Mouse (Mus musculus): ENCODE measurements around the gene Rassf7. TPM values are rescaled to one million over a fixed set of nuclear protein-coding genes. Genes with fewer than 3 reads are reported as not detected.
A peak's percentile ranks its signal among the peaks of the same experiment; 100 is the strongest.
"Not testable (repeated sequence)": the region's sequence is repeated elsewhere in the genome, so short reads cannot be mapped to it uniquely, and the experiment has no call there.

The Rassf7 gene
- total RNA-seq, 2 experiments from 2014 or later, result 0.24 to 0.48 TPM

DNA sequence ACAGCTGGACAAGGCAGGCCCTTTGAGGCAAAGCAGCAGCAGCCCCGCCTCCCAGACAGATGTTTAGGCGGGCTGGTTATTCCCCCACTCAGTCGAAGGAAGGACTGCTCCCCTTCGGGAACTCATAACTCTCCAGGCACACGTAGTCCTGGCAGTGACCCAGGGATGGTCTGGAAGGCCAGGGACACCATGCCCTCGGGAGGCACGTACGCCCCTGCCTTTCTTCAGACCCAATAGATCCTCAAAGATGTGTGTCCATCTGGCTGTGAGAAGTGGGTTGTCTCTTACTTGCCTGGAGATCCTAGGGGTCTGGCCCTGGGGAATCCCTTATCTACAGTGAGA is 6.4 kb downstream of the Rassf7 start:
- no peak for DNase-seq (ENCODE audit: low spot score)

DNA sequence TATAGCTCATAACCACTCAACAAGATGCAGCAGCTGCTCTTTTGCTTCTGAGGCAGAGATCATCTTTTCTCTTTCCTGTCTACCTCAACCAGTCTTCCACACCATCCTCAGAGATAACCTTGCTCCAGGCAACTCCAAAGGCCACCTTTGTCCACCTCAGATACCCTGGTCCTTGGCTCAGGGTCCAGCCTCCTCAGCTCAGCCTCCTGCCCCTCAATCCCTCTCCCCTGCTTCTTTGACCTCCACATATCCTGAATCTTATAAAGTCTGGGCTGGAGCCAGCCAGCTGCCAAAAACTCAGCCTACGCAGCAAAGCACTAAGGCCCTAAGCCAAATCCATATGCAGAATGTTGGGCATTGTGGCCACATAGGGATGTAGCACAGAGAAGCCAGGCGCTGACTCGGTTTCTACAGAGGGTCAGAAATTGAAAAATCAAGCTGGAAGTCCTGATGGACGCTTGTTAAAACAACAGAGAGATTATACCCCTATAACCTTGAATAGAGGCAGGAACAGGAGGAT is 7.1 kb downstream of the Rassf7 start:
- DNase-seq (ENCODE audit: low spot score), result no peak

DNA sequence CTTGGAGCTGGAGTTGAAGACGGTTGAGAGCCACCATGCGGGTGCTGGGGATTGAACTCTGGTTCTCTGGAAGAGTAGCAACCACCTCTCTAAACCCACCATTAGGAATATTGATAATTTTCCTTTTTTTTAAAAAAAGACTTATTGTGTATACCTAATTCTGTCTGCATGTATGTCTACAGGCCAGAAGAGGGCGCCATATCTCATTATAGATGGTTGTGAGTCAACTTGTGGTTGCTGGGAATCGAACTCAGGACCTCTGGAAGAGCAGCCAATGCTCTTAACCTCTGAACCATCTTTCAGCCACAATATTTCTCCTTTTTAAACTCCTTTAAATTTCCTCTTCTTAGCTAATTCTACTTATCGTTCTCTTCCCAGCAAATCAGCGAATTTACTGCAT is 10.9 kb downstream of the Rassf7 start:
- DNase-seq (ENCODE audit: low spot score), result no peak

DNA sequence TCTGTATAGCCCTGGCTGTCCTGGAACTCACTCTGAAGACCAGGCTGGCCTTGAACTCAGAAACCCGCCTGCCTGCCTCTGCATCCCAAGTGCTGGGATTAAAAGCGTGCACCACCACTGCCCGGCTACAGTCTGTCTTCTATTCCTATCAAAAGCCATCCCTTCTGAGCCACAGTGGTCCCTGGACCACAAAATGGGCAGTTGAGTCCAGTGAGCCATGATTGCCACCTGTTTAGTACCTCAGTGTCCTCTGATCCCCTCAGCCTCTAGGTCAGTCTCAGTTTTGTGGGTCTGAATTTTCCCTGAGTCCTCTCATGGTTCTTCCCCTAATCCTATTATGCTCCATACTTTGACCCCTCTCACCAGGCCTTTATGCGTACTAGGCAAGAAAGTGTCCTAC is 12.1 kb downstream of the Rassf7 start:
- DNase-seq (ENCODE audit: low spot score), result no peak

DNA sequence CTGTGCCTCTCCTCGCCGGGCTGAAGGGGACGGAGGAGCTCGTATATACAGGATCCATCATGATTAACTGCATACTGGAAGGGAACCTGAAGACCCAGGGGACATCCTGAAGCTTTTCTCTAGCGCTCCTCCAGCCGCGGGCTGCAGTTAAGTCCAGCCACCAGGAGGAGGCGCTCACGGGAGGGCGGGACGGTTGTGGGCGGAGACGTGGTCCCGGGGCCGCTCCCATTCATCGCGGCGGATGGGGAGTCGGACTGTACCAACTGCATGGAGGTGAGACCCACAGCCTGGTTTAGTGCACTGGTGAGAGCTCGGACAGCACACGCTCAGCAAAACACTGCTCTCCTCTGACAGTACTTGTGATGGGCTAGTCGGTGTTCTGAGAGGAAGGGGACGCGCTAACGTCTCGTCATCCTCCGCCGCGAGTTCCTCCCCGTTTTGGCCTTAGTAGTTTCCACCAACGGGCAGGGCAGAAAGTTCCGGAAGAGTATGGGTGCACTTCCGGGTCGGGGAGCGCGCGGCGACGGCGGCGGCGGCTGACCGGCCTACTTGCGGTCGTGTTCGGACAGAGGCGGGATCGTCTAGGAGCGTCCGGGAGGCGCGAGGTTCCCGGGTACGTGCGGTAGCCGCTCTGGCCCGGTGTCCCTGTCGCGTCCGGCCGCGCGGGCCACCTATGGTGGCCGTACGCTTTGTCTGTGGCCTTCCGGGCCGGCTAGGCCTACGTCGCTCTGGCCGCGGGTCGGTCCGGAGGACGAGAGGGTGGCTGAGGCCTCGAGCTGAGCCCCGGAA is 12.8 kb downstream of the Rassf7 start, which contains the start of gene Phrf1:
TSS of gene Phrf1 (plus strand) at position 506 of the 789 bp plus-strand sequence.
- peak; percentile 93 for DNase-seq (ENCODE audit: low spot score)

DNA sequence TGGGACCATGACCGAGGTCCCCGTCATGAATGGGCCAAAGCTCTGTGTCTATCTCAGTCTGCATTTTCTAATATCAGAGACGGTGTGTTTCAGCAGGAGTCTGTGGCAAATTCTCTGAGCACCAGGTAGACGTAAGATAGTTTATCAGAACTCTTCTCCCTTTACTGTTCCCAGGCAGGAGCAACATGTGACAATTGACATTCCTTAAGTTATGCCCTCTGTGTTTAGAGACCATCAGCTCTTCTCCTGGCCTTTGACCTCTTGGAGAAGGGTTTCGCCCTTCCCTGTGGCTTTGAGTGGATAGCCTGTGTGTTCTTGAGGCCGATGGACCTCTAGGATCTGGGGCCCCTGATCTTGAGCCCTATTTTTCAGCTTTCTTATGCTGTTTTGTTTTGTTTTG is 14.0 kb downstream of the Rassf7 start:
- DNase-seq (ENCODE audit: low spot score), result no peak

DNA sequence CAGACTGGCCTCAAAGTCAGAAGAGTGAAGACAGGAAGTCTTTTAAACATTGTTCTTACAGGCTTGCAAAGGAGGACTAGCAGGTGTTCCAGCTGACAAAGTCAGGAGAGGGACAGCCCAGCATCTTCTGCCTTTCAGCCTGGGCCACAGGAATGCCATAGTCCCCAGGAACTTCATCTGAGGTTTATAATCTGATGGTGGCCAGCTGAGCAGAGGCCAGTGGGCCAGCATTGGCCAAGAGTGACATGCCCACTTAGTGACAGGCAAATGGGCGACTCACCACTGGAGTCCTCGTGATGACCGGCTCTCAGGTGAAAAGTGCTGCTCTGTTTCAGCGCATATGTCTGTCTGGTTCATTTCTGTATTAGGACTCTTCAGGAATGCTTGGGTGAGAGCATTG is 14.9 kb downstream of the Rassf7 start:
- DNase-seq (ENCODE audit: low spot score), result no peak

DNA sequence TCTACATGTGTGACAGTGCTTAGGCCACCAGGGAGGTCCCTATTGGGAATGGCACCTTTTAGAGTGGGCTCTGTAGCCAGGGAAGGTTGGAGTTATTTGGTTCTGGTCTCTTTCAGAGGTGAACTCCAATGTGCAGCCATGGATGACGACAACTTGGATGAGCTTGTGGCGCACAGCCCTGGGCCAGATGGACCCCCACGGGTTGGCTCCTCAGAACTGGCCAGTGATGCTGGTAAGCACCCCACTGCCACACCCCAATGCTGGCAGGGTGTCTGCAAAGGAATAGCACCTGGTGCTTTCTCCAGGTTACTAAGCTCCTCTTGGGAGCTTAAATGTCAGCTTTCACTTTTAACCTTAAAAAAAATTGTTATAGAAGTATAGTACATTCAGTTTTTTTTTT is 15.5 kb downstream of the Rassf7 start:
- DNase-seq (ENCODE audit: low spot score), result no peak

DNA sequence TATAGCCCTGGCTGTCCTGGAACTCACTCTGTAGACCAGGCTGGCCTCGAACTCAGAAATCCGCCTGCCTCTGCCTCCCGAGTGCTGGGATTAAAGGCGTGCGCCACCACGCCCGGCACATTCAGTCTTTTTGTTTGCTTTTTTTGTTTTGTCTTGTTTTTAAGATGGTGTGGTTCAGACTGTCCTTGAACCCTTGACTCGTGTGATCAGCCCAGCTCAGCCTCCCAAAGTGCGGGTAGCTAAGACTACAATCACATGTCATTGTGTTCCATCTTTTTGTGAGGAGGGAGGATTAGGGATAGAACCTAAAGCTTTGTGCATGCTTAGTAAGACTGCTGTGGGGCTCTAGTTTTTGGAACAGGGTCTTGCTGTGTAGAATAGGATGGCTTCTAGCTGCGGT is 15.9 kb downstream of the Rassf7 start:
- DNase-seq (ENCODE audit: low spot score), result no peak

DNA sequence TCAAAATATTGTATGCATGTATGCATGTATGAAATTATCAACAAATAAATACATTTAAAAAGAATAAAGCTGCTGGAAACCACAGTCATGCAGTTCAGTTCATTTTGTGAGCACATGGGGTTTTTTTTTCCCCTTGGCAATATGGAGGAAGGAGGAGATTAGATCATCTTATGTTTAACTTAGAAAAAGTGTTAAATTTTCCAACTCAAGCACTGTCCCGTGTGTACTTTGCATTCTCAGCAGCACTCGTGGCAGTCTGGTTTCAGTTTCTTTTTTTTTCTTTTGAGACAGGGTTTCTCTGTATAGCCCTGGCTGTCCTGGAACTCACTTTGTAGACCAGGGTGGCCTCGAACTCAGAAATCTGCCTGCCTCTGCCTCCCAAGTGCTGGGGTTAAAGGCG is 34.8 kb downstream of the Rassf7 start:
- not testable (repeated sequence) for DNase-seq (ENCODE audit: low spot score)

DNA sequence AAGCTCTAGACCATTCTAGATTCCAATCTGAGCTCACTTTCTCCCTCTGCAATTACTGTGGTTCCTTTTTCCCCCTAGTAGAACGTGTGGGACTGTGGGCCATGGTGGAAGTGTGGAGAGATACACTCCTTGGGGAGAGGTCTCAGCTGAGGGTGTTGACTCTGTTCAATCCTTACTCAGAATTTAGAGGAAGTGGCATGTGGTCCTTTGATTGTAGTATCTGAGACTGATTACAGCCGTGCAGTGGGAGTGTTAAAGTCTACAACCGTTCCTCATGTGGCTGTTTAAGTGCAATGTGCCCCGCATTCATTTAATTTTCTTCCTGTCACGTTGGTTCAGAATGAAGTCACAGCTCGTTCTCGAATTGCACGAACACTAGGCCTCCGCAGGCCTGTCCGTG is 40.5 kb downstream of the Rassf7 start:
- DNase-seq (ENCODE audit: low spot score), result no peak

DNA sequence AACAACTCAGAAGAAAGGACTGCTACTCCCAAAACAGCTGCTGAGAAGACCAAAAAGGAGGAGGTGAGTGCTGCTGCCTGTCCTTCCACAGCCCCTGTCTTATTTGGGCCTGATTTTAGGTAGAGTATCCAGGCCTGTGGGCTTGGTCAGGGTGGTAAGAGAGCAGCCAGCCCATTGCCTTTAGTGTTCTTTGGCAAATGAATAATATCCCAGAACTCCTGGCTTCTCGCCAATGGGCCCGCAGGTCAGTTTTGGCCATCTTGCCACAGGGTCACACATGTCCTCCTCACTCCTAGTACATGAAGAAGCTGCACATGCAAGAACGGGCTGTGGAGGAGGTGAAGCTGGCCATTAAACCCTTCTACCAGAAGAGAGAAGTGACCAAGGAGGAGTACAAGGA is 45.8 kb downstream of the Rassf7 start:
- no peak for DNase-seq (ENCODE audit: low spot score)

DNA sequence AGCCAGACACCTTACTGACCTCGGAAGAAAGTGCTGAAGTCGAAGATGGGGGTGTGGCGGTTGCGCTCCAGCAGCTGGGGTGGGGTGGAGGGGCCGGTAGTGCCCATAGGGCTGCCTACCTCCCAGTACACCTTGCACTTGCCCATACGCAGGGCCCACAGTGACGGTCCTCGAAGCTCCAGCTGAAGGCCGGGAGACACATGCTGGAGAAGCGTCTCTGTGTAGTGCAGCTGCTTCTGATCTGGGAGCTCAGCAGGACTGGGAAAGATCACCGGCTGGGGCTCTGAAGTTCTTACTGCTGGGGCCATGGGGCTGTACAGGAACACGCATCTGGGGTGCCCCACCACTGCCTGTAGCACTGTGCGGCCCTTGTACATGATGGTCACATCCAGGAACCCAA is 48.0 kb downstream of the Rassf7 start:
- no peak for DNase-seq (ENCODE audit: low spot score)

DNA sequence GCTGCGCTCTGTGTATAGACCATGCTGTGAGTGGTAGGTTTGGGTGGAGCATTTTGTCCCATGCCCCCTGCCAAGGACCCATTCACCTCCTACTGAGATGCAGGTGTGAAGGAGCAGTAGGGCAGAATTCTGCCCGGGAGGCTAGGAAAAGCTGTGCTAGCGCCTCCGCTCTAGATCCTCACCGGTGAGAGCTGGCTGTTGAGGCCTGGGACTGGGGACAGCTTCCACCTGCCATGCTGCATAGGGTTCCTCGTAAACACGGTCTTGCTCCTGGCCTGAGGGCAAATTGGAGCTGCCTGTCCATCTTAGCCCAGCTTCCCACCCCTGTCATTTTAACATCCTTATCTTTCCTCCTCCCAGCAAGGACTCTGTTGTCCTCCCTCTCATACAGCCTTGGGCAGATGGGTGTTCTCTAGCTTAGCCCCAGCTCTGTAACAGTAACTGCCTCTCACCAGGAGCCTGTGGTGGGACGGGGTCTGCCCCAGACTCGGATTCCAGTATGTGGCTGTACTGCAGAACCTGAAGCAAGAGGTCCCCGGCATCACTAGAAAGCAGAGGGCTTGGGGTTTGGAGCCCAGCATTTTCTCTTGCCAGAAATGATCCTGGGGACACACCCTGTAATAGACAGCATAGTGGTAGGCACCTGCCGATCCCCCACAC is 48.5 kb downstream of the Rassf7 start:
- no peak for DNase-seq (ENCODE audit: low spot score)

DNA sequence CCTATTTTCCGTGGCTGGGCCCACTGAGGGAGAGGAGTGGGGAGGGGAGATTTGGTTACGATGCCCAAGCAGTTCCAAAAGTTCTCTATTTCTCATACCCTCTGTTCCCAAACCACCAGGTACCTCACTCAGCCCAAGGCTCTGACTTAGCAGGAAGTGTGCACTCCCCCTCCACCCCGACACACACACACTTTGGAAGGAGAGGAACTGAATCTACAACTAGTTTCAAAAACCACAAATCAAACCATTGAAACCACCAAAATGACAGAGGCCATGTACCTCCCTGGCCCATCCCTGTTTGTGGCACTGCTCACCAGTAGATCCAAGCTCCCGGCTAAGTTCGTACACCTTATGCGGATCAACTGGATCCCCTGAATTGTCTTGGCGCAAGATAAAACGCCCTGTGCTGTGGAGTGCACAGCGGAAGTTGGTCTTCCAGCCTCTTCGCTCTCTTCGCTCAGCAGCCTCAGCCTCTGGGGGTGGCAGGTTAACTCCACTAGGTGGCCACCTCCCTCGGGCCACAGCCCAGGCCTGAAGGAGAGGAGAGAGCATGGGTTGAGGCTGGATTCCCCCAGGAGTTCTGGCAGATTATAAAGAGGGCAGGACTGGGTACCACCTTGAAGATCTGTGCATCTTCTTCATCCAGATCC is 49.2 kb downstream of the Rassf7 start:
- peak; percentile 22 for DNase-seq (ENCODE audit: low spot score)

DNA sequence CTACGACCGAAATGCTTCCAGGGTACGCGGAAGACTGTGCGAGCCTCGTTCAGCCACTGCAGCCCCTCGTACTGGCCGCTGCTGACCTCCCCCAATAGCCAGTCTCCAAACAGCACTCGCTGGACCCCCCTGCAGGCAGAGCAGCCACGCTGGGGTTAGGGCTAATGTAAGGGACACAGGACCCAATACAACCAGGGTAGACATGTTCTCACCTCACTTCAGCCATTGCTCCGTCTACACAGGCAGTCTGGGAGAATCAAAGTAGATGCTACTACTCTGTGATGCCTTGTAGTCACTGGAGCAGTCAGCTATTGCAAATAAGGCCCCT is 49.7 kb downstream of the Rassf7 start:
- no peak for DNase-seq (ENCODE audit: low spot score)

DNA sequence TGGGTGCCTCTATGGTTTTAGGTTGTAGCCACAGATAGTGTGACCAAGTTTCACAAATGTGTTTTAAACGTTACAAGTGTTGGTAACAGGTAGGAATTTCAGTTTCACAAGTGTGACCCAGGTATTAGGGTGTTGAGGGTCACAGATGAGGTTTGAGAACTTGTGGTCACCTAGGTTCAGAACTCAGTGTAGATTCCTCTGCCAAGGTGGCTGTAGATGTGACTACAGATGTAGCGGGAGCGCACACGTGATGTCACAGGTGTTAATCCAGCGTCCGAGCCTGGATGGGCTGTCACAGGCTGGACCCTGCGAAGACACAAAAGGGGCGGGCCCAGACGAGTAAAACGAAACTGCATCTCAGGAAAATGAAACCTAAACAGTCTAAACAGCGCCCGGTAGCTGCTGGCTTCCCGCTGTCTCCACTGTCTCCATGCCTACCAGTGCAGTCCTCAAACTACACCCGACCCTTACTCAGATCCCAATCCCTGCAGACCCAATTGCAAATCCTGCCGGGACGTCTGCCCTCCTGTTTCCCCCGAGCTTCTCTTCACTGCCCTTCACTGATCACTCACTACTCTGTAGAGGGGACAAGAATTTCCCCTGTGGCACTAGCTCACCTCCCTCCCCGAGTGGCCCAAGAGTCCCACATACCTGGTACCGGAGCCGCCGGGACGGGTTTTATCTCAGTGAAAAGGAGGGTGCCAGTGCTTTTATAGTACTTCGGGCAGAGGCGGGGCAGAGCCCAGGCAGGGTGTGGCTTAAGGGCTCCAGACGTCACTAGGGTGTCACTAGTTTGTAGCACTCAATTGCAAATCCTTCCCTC is 50.3 kb downstream of the Rassf7 start, which contains the start of gene Irf7:
TSS of gene Irf7 (minus strand) at position 743 of the 823 bp plus-strand sequence.
- peak; percentile 68 for DNase-seq (ENCODE audit: low spot score)
